Mouse (Mus musculus): ENCODE results near the gene Tmem158.

GRCm38 (mm10) chr9:123239651-123240050 lies 20.9 kb downstream of the Tmem158 start:
- TF ChIP-seq CTCF (IDR thresholded peaks at IDR 0.05; ENCODE audit: borderline replicate concordance, insufficient read depth, low read length) (no peak), POLR2A (IDR thresholded peaks at IDR 0.05; ENCODE audit: low read depth, low read length) (no peak)
